Mouse (Mus musculus) right cerebral cortex, postnatal 10 days (tissue): ENCODE data around the gene Ctsc.
A peak's percentile ranks its signal among the peaks of the same experiment; 100 is the strongest.
"Not testable (repeated sequence)": the region's sequence is repeated elsewhere in the genome, so short reads cannot be mapped to it uniquely, and the experiment has no call there.

ENCODE experiments used
- DNase-seq, 2 experiments: peaks; one replicate each; pipeline ENCODE4 v3.0.0; 2021; ENCODE audit warnings: low spot score in 2 of 2

Ctsc gene

GRCm38 (mm10) chr7:88277858-88278627, at the start of gene Ctsc:
Gene Ctsc, plus strand, starts transcription at chr7:88278085.
- peak; percentile 75 for DNase-seq

- no peak for DNase-seq
Observed at GRCm38 (mm10) chr7:88229051-88229450, 48.8 kb upstream of the Ctsc start.

GRCm38 (mm10) chr7:88230121-88230520, 47.8 kb upstream of the Ctsc start:
- no peak for DNase-seq

- no peak for DNase-seq
Observed at GRCm38 (mm10) chr7:88230756-88231522, 46.9 kb upstream of the Ctsc start.

- no peak for DNase-seq
Observed at GRCm38 (mm10) chr7:88243059-88243458, 34.8 kb upstream of the Ctsc start.

GRCm38 (mm10) chr7:88244462-88244861, 33.4 kb upstream of the Ctsc start:
- no peak for DNase-seq

GRCm38 (mm10) chr7:88250380-88250779, 27.5 kb upstream of the Ctsc start:
- DNase-seq: not testable (repeated sequence)

GRCm38 (mm10) chr7:88251535-88251934, 26.4 kb upstream of the Ctsc start:
- DNase-seq: no peak

GRCm38 (mm10) chr7:88252129-88252528, 25.8 kb upstream of the Ctsc start:
- no peak for DNase-seq

GRCm38 (mm10) chr7:88254884-88255283, 23.0 kb upstream of the Ctsc start:
- no peak for DNase-seq

GRCm38 (mm10) chr7:88259155-88259925, 18.5 kb upstream of the Ctsc start:
- DNase-seq: no peak

- DNase-seq: no peak
Observed at GRCm38 (mm10) chr7:88261799-88262198, 16.1 kb upstream of the Ctsc start.

- DNase-seq: no peak
Observed at GRCm38 (mm10) chr7:88264861-88265260, 13.0 kb upstream of the Ctsc start.

GRCm38 (mm10) chr7:88269913-88270312, 8.0 kb upstream of the Ctsc start:
- DNase-seq: no peak

- no peak for DNase-seq
Observed at GRCm38 (mm10) chr7:88271531-88271930, 6.4 kb upstream of the Ctsc start.

GRCm38 (mm10) chr7:88276914-88277765, 745 bp upstream of the Ctsc start:
- no peak for DNase-seq

GRCm38 (mm10) chr7:88278628-88279196, 827 bp downstream of the Ctsc start:
- DNase-seq: no peak

GRCm38 (mm10) chr7:88285276-88285675, 7.4 kb downstream of the Ctsc start:
- no peak for DNase-seq

- no peak for DNase-seq
Observed at GRCm38 (mm10) chr7:88291036-88291435, 13.2 kb downstream of the Ctsc start.

GRCm38 (mm10) chr7:88292044-88292443, 14.2 kb downstream of the Ctsc start:
- DNase-seq: no peak

GRCm38 (mm10) chr7:88293907-88294306, 16.0 kb downstream of the Ctsc start:
- no peak for DNase-seq
